Mouse (Mus musculus) c-Kit-positive CD71-negative TER-119-negative erythroid progenitor cells, embryonic 14.5 days (primary cell): ENCODE results near the gene Rpl35.
A peak's percentile ranks its signal among the peaks of the same experiment; 100 is the strongest.
"Not testable (repeated sequence)": the region's sequence is repeated elsewhere in the genome, so short reads cannot be mapped to it uniquely, and the experiment has no call there.

ENCODE experiments used
- DNase-seq: peaks from one replicate; pipeline ENCODE4 v3.0.0-alpha.2; 2013; ENCODE audit warnings: low read depth

Gene Rpl35

DNA sequence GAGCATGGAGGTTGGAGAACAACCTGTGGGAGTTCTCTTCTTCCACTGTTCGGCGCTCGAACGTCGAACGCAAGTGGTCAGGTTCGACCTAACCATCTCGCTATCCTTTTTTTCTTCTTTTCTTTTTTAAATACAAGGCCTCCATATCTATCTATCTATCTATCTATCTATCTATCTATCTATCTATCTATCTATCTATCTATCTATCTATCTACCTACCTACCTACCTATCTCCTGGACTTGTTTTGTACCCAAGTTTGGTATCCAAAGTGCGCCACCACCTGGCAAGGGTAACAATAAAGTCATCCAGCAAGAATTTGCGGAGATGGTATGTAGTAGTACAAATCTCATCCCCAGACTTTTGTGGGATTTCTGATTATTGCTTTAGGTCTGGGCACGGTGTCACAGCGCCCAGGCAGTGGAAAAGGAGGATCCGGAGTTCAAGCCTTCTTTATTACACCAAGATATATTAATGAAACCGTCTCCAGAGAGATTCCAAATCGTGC is at the start of gene Rpl35:
Gene Rpl35, minus strand, starts transcription at position 51 of the 506 bp plus-strand sequence.
- no peak for DNase-seq

DNA sequence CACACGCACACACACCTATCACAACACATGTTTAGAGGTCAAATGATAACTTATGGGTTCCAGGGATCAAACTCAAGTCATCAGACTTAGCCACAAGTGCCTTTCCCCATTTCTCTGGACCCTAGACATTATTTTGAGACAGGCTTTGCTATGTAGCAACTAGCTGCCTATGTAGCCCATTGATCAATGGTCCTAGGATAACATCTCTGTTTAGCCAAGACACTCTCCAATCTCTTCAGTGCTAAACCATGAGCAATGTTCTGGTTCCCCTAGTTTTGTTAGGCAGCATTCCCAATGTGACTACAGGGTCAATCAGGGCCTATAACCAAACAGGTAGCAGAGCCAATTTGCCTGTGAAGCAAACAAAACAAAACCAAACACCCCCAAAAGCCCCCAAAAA is 43.1 kb upstream of the Rpl35 start:
- no peak for DNase-seq

DNA sequence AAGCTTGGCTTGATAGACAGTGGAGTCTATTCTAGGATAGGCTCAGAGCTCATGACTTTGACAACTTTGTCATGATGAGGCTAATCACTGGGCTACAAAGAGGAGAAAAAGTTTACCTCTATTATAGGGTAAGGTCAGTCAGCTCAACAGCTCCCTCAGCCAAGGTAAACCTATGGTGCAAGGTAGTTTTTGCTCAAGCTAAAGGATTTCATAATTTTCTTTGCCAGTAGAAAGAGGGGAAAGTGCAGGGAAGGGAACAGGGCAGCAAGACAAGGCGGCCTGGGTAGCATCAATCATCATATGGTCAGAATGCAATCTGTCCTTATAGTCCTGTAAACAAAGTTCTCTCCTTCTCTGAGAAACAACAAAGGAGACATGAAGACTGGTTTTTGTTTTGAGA is 34.8 kb upstream of the Rpl35 start:
- DNase-seq = no peak

- no peak for DNase-seq
Observed at GRCm38 (mm10) chr2:39031611-39032010, 26.2 kb upstream of the Rpl35 start.

DNA sequence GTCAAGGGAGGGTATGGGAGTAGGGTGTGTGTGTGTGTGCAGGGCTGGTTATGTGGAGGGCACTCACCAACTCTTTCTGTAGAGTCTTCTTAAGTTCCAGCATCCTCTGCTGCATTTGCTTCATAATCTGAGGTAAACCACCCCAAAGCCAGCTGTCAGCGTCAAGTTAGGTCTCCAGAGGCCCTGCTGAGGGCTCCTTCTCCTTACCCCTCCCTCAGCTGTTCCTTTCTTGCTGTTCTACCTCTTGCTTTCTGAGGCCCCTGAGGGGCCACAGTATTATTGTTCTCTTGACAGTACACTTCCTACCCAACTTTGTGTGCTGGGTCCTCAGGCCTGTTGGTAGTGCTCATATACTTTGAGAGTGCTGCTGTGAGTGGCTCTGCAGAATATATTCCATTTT is 14.6 kb upstream of the Rpl35 start:
- DNase-seq = no peak

GRCm38 (mm10) chr2:39016581-39016980 is 11.2 kb upstream of the Rpl35 start:
- no peak for DNase-seq

DNA sequence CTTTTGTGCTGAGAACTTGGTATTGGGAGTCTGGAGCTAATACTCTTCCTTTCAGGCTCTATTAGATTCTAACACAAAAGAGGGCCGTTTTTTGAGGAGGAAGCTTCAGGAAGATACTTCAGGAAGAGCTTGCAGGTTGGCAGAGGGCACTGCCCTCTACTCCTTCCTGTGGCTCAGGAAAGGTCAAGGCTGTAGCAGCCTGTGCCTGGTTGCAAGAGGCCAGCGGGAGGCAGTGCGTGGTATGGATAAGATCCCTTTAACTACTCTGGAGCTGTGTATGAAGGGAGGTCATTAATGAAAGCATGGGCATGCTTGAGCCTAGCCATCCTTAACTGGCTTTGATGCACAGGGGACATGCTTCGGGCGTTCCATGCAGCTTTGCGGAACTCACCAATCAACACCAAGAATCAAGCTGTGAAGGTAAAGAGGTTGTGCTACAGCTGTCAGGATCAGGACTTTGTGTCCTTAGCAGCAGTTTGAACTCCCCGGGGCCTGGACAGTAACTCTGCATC is 7.4 kb upstream of the Rpl35 start:
- DNase-seq = no peak

GRCm38 (mm10) chr2:39011971-39012370 is 6.5 kb upstream of the Rpl35 start:
- no peak for DNase-seq

- no peak for DNase-seq
Observed at GRCm38 (mm10) chr2:39011264-39011663, 5.8 kb upstream of the Rpl35 start.

DNA sequence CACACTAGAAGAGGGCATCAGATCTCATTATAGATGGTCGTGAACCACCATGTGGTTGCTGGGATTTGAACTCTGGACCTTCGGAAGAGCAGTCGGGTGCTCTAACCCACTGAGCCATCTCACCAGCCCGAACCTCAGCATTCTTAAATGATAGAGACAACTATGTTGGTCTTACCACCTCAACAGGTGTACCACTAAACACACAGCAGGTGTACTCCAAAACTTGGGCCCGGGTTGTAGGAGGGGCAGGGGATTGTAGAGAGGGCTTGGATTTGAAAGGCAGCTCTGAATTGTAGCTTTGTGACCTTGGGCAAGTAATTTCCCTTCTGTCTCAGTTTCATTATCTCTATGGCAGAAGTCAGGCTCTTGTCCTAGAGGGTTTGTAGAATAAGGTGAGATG is 4.7 kb upstream of the Rpl35 start:
- not testable (repeated sequence) for DNase-seq

GRCm38 (mm10) chr2:39008954-39009365 is 3.5 kb upstream of the Rpl35 start:
- no peak for DNase-seq

GRCm38 (mm10) chr2:39008350-39008851 is 3.0 kb upstream of the Rpl35 start:
- DNase-seq = no peak

GRCm38 (mm10) chr2:39007865-39008264 is 2.4 kb upstream of the Rpl35 start:
- peak; percentile 87 for DNase-seq

DNA sequence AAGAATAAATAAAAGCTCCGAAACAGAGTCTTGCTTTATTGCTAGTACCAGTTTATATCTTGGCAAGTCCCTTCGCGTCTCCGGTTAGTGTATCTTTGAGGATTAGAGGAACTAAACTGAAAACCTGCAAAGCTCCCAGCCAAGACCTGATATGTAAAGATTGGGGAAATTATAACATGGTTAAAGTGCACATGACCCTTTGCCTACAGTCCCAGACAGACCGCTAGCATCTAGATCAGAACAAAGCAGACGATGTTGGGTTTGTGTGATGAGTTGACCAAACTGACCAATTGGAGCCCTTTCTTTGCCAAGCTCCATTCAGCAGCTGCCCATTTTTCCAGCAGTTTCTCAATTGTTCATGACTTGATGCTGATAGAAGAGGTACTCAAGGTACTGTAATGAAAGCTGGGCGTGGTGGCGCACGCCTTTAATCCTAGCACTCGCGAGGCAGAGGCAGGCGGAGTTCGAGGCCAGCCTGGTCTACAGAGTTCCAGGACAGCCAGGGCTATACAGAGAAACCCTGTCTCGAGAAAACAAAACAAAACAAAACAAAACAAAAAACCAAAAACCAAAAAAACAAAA is 816 bp upstream of the Rpl35 start:
- DNase-seq = no peak

DNA sequence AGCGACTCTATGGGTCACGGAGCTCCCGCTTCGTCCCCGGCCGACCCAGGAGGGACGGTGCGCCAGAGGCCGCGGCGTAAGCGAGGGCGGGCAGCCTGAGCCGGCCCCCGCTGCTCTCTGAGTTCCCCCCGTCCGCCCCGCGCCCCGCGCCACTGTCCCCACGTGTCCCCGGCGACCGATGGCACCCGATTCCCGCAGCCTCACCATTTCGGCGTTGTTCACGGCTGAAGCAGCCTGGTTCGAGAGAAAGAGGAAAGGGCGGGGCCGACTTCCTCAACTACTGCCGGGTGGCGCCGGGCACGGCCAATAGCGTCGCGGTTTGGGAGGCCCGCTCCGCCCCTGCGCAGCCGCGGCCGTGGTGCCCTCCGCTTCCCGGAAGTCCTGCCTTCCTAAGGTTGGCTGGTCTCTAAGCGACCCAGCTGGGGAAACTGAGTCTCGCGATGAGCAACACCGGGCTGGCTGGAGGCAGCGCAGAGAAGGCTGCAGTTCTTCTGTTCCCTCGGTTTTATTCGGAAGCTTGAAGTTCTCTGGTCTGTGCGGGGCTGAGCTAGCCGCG is 466 bp downstream of the Rpl35 start, which contains the start of gene Arpc5l:
Gene Arpc5l, plus strand, starts transcription at position 469 of the 556 bp plus-strand sequence.
- DNase-seq = peak; percentile 83

- DNase-seq = no peak
Observed at GRCm38 (mm10) chr2:39004372-39004771, 1.1 kb downstream of the Rpl35 start.

- no peak for DNase-seq
Observed at GRCm38 (mm10) chr2:39003512-39003911, 1.9 kb downstream of the Rpl35 start.

- no peak for DNase-seq
Observed at GRCm38 (mm10) chr2:39003106-39003505, 2.3 kb downstream of the Rpl35 start.

DNA sequence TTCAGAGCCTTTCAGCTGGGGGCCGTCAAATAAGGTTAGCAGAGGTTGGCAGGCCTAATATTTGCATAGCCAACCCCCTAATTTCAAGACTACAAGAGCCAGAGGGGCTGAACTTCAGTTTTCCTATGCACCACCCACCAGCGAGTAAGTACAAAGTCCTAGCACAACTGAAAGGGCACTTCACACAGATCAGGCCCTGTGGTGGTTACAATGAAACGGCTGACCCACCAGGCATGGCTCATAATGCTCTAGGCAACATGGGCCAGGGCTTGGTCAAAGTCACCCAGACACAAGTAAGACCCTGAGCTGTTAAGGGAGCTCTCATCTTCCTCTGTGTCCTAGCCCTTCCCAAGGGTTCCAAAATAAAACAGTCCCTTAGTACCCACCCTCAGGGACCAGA is 3.6 kb downstream of the Rpl35 start:
- DNase-seq = no peak

GRCm38 (mm10) chr2:39000587-39000919 is 4.9 kb downstream of the Rpl35 start:
- DNase-seq = no peak

- no peak for DNase-seq
Observed at GRCm38 (mm10) chr2:38999910-39000586, 5.4 kb downstream of the Rpl35 start.

GRCm38 (mm10) chr2:38999381-38999780 is 6.0 kb downstream of the Rpl35 start:
- DNase-seq = no peak
